Mouse (Mus musculus) thymus, postnatal 4 days (tissue): ENCODE data around the gene Zbtb16.

Experiments
- DNase-seq: peaks from one replicate; pipeline ENCODE4 v3.0.0; 2021

Gene Zbtb16

DNA sequence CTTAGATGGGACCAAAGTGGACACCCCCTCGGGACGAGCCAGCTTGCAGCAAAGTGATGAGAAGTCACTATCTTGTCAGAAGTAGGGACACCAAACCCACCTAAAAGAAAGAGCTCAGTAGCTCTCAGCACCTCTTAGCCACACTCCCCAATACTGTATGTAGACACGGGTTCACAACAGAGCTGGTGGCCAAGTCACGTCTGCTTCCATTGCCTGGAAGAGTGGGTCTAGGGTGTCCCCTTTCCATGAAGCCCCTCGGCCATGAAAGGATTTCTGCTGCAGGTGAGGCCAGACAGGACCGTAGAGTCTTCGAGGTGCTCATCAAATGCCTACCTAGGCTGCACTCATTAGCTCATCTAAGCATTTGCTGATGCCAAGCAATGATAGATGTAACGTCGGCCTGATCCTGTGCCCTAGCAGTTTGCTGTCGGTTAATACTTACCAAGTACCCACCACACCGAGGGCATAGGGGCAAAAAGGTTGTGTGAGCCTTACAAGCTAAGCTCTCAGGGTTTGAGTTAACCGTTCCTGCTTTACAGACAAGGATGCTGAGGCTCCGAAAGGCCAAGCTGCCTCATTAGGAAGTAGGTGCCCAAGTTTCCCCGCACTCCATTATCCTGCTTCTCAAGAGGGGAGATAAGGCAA lies 94.5 kb downstream of the Zbtb16 start:
- no peak for DNase-seq

DNA sequence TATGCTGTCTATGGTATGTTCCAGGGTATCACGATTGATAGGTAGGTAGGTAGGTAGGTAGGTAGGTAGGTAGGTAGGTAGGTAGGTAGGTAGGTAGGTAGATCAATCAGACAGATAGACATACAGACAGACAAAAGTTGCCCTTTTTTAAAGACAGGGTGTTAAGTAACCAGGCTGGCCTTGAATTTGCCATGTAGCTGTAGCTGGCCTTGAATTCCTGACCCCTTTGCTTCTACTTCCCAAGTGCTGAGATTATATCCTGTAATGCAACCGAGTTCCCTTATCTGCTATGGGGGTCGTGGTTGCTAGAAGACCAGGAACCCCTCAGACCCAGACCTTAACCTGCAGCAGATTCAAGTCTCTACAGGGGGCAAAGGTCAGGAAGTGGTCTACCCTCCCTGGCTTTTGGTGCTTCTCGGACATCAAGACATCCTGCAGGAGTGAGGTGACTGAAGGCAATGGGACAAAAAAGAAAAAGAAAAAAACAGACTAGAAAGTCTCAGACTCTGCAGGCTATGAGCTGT lies 95.2 kb downstream of the Zbtb16 start:
- no peak for DNase-seq

DNA sequence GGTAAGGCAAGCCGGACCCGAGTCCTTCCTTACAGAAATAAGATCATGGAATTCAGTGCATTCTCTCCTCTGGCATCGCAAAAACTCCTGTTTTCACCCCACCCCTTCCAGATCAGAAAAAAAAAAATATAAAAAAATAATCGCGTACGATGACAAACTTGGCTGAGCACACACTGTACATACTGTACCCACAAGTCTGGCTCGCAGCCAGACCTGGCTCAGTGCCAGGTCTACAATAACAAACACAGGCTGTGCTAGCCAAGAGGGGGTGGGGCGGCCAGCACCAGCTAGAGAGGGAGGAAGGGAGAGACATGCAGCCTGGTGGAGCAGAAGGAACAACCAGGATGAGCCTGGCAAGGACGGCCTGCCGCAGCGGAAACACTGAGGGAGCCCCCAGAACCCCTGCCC lies 95.9 kb downstream of the Zbtb16 start:
- peak; percentile 48 for DNase-seq

DNA sequence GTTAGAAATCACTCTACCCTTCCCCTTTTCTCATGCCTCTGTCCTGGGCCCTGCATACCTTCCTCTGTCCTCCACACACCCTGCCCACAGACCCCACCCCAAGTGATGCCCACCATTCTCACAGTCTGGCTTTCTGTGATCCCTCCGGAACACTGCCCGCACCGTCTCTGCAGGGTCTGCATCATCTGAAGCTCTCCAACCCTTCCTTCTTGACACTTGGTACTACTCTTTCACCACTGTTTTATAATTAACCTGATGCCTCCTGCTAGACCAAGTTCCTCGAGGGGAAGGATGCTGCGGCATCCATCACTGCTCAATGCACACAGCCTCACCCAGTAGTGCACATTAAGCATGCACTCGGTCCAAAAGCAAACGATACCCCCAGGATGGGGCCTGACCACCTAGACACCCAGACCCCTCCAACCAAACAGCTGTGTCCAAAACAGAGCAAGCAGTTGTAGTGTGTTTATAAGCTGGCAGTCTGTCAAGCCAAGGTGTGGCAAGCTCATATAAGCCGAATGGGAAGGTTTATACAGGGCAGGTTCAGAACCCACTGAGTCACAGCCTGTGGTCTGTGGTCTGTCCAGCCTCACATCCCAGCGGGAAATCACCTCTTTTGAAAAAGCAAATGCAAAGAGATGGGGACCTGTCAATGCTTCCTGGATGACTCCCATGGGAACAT lies 97.1 kb downstream of the Zbtb16 start:
- no peak for DNase-seq

DNA sequence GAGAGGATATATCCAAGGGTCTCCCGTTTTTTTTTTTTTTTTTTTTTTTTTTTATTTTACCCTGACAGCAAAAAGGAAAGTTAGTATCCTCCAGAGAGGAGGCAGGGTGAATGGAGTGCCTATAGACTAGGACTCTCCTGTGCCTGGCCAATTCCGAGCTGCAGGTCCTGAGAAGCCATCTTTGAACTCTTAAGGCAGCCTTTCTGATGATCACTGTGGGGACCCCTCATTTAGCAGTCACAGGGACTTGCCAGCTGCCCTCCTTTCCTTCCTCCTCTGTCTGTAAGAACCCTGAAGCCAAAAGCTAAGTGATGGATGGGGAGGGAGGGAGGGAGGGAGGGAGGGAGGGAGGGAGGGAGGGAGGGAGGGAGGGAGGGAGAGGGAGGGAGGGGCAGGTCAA lies 98.1 kb downstream of the Zbtb16 start:
- DNase-seq, result no peak

DNA sequence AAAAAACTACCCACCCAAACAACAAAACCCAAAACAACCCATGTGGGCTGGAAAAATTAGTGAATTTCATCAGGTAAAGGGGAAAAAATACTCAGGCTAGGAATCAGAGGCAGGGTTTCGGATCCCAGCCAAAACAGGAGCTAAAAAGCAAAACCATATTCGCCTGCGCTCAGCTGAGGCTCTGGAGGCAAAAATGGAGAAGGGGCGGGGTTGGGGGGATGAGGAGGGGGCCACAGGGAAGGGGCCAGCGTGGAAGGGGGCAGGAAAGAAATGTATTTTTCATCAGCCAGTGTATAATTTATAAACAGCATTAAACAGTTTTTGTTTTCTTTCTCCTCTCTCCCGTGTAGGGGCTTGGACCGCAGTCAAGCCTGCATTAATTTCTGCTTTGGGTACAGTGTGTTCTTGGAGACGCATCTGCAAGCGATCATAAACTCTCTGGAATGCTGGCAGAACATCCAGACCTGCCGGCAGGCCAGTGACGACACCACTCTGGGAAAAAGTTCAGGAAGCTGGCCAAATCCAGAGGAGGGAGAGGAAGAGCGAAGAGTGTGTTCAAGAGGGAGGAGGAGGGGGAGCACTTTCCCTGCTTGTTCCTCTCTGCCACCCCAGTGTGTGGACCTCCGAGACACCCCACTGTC lies 98.7 kb downstream of the Zbtb16 start:
- DNase-seq, result no peak

DNA sequence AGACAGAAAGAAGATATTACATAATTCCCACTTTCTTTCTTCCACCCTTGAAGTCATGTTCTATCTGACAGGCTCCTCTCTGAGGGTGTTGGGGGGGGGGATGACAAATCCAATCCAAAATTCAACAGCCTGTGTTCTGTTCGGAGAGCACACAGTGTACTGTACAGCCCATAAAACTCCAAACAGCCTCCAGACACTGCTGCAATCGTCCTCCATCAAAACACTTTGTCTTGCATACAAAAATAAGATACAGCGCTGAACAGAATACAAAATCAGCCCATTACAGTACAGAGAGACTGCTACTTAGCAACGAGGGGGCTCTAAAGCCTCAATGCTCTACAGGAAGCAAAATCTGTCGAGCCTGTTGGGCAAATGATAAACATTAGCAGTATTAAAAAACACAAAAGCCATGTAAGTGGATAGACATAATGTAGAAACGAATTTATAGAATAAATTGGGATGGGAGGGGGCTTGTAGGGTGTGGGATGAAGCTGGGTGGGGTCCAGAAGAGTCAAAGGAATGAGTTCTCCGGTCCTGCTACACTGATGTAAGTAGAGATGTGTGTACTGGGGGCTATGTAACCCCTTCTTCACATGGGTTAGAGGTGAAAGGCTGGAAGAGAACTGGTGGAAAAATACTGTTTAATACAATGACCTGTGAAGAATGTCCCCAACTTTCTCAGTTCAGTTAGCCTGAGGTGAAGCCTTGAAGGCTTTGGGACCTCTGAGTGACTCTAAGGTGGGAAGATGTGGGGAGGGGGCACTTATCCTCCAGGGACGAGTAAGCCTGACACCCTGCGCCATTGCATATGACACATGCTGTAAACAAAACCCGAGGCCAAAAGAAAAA lies 99.4 kb downstream of the Zbtb16 start:
- no peak for DNase-seq

DNA sequence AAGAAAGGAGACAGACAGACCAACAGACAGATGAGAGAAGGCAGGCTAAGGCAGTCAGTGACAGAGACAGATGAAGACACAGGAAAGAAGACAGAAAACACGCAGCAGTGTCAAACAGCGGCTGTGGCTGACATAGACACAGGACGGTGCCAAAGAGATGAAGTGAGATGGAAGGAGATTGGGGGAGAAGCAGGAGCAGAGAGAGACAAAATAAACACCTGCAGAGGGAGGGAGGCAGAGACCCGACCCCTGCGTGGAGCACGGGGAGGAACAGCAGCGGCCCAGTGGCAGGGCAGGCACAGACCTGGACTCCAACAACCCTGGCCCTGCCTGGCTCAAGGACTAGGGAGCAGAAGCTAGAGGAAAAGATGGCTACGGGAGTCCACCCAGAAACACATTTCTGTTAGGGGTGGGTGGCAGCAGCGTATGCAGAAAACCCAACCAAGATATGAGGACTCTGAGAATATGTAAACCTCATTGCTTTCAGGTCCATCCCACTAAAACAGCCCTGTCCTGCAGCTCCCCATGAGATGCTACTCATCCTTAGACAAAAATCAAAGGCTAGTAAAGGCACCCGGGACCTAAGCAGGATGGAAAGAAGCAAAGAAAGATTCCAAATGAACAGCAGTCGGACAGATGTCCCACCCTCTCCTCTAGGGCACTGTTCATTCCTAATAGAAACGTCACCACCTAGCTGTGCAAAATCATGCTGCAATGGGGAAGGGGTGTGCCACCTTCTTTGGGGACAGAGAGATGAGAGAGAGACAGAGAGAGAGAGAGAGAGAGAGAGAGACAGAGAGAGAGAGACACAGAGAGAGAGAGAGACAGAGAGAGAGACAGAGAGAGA lies 100.3 kb downstream of the Zbtb16 start:
- DNase-seq, result no peak

DNA sequence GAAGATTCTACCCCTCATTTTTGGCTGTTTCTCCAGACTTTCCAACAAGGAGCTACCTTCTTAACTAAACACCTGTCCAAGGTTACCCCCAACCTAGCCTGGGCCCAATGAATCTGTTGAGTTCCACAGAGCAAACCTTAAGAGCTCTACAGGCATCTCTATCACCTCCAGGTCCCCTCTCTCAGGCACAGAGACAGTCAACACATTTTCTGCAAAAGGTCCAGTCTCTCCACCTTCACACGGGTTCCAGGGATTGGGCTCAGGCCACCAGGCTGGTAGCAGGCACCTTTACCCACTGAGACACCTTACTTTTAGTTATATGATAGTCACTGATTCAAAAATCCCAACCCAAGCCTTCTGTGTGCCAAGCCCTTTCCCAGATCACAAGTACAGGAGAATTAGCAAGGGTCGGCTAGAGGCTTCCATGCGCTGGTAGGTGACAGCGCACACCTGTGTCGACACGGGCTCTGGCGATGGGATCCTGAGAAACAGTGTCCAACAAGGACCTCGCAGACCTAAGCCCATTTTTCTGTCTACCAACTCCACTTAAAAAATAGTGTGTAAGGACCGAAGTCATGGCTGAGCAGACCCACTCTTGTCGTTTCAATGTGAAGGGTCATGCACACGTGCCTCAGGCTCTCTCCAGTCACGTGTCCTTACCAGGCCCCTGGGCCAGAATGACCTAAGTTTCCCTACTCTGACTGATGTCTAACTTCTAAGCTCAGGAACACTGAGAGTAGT lies 101.1 kb downstream of the Zbtb16 start:
- no peak for DNase-seq

DNA sequence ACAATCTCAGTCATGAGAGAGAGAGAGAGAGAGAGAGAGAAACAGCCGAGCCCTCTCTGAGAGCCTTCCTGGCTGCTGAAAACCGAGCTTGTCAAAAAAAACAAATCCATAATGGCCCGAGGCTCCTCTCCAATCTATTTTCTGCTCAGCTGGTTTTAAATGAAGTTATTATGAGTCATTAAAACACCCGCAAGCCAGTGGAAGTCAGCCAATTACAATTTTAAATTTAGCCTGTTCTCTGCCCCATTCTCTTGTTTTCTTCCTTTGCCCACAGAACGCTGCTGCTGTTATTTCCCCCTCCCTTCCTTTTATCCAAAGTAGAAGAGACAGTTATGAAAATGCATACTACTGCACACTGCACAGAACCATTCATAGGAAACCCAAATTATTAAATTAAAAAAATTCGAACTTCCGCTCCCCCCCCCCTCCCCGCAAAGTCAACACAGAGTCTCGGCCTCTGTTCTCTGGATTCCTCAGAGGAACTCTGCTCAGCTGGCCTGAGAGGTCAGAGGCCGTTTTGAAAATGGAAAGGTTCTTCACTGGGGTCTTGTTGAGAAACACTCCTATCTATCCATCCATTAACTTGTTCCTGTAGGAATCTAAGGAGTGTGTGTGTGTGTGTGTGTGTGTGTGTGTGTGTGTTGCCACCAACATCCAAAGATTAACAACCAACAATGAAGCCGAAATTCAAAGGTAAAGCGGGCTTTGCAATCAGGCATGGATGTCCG lies 102.0 kb downstream of the Zbtb16 start:
- DNase-seq, result no peak

DNA sequence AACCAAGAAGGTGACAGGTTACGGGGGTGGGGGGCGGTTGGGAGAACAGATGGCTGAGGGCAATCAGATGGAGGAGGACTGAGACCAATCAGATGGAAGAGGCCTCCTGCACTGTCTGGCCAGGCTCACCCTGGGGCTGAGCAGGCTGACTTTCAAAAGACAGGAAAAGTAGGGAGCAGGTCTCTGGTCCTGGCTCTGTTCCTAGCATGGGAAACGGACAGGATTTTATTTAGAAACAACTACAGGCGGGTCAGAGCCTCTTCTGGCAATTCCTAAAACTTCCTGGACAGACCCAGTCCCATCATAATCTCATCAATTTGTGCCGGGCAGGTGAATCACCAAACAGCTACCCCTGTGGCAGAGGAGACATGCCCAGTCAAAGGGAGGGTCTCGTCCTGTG lies 102.9 kb downstream of the Zbtb16 start:
- DNase-seq, result no peak

DNA sequence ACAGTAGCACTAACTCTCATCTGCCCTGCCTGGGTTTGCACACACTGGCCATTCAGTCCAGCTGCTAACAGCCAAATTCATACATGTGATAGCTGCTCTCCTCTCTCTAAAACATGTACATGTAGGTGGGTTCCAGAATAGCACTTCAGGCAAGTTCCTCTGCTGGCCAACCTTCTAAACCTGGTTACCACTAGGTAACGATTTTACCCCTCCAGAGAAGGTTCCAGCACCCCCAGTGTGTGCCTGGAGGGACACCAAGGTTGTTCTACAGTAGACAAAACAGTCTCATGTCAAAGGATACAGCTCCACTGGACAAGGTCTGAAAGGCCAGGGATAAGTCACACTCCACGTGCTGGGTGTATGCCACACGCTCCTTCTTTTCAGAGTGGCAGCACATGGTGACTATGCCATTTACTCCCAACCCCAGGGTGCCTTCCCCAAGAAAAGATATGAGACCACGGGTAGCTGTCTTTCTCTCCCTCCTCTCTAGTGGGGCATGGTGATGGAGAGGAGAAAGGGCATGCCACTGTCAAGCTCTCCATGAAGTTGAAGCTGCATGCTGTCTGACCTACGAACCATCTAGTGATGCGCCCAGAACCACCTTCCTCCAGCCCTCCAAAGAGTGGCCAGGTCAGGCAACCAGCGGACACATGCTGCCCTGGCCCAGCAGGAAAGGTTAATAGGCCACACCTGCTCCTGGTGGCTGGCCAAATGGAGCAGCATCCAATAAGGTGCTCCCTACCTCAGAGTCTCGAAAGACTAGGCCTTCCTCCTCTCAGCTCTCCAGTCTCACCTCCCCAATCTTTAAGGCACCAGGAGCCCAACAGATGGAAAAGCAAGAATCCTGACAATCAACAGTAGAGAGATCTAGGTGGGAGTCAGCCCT lies 104.1 kb downstream of the Zbtb16 start:
- no peak for DNase-seq

DNA sequence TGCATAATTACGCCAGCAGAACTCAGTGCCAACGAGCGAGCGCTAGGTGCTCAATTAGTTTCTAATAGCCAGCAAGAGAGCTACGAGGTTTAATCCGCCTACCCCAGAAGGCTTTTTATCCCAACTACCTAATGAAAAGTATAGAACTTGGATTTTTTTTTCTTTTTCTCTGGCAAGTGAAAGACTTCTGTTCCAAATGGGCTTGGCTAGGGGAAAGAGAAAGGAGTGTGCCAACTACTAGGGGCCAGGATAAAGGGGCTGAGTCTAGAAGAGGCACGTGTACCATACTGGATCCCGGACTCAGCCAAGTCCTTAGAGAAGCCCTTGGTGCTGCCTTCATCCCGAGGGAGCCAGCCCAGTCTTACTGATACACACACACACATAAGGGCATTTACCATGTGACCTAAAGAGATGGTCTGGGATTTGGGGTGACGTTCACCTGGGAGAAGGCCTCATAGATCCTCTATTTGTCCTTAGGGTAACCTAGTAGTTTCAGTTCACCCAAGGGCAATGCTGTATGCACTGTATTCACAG lies 105.5 kb downstream of the Zbtb16 start:
- no peak for DNase-seq

DNA sequence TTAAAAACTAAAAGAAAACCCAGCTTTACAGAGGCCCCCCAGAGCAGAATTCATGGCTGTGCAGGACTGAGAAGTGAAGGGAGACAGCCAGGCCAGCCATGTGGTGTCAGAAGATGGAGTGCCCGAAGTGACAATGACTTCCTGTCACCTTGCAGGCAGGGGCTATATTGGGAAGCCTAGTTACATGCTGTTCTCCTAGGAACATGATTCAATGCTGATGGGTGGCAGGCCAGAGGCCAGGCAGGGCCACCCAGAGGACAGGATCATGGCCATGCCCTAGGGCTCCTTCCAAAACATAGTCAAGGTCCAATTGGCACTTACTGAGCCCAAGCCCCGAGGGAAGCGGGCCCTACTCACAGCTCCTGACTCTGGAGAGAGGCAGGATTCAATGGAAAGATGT lies 106.6 kb downstream of the Zbtb16 start:
- DNase-seq, result no peak

DNA sequence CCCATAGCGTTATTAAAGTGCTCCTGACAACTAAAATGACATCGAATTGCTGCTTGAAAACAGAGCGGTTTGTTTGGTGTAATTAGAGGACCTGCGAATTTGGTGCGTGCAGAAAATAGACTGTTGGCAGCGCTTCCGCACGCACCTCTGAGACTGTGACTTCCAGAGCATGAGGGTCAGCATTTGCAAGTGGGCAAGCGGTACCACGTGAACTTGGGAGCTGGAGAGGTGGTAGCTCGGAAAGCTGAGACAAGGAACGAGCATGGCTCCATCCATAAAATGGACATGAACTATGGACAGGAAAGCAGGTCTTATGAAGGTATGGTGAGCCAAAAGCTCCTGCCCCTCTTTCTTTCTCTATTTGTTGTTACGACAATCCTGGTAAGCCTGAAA lies 107.3 kb downstream of the Zbtb16 start:
- no peak for DNase-seq

DNA sequence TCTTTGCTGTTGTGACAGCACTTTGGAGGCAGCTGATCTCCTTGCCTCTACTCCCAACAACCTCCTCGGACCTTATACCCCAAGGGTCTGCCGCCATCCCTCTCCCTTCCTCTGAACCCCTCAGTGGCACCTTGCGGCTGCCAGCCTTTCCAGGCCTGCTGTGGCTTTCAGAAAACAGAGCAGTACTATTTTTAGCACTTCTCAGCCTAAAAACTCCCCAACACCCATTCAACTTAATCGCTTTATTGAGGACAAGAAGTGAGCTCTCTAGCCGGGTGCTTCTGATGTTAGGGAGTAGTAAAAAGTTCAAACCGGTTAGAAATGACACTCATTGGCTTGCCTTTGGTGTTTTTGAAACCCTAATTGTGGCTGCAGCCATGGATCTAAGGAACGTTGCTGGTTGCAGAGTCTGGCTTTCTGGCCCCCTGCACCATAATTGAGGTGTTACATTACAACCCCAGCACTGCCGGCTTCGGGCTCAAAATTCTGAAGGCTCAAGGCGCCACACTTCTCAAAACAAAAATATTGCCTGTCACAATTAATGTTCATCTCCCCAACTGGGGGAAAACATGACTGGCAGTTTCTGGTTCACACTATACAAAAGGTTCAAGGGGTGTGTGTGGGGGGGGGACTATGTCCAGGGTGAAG lies 107.8 kb downstream of the Zbtb16 start:
- DNase-seq, result no peak

DNA sequence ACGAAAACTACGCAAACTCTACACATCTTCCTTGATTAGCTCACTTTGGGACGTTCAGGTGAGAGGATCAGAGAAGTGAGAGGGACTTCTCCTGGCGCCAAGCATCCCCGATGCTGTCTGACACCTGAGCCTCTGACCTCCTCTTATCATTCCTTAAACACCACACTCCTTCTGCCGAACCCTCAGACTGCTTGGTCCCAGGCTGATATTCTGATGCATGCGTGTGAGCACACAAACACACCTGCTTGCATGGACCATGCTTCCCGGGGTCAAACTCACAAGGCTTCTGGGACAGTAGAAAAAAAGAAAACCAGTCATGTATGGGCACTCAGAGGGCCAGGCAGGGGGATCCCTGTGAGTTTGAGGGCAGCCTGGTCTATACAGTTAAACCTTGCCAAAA lies 109.7 kb downstream of the Zbtb16 start:
- no peak for DNase-seq

DNA sequence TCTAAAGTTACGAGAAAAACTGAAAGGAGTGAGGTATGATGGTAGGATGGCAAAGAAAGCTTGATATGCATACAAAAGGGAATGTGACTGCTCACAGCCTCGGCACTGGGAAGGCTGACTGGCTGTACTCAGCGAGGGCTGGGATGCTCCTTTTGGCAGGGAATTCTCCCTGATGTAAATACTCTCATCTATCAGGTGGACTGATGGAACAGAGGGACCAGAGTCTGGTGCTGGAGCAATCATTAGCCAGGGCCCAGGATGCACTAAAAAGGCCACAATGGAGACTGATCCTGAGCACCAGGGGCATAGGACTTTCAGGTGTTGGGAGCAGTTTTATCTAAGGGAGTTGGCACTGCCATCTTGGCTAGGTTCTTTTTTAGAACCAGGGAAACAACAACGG lies 110.1 kb downstream of the Zbtb16 start:
- no peak for DNase-seq

DNA sequence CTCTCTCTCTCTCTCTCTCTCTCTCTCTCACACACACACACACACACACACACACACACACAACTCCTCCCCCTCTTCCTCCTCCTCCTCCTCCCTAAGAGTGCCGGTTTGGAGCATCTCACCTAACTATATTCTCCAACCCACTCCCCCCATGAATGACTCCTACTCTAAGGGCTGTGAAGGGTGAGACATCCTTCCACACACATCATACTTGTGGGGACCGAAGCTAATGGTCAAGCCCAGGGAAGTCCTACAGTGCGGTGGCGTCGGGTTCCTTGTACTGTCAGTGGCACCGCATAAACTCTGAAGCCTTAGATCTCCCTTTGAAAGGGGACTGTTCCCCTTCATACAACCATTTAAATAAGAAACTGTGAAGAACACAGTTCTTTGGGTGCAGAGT lies 110.9 kb downstream of the Zbtb16 start:
- DNase-seq, result no peak
